Mouse (Mus musculus) layer of hippocampus, adult 11-12 months (tissue): Measurements from ENCODE around the gene Gm10375.
"Not testable (repeated sequence)": the region's sequence is repeated elsewhere in the genome, so short reads cannot be mapped to it uniquely, and the experiment has no call there.

Source experiments
- DNase-seq: peaks from one replicate; pipeline ENCODE4 v3.0.0; 2022; ENCODE audit warnings: low spot score

Gm10375 gene

DNA sequence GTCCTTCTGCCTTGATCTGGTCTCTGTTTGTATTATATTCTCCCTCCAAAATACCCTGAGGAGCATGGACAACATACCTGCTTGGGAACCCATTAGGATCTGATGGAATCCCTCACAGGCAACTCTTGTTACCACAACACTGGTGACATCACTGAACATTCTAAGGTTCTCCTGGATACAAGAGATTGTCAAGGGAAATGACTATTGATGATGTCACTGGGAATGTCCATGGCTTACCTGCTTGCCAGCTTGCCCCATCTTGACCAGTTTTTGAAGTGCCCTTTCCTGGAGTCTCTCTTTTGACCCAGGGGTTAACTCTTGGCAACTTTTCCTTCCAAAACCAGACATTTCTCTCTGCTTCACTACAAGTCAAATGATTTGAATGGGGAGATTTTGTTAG is at the start of gene Gm10375:
Gm10375 (minus strand) TSS at position 101 of the 400 bp plus-strand sequence.
- not testable (repeated sequence) for DNase-seq

GRCm38 (mm10) chr14:43579046-43579445 is 28.8 kb downstream of the Gm10375 start, which contains the start of gene Gm17654:
Gene Gm17654 (minus strand): TSS chr14:43579146.
- DNase-seq, result not testable (repeated sequence)

DNA sequence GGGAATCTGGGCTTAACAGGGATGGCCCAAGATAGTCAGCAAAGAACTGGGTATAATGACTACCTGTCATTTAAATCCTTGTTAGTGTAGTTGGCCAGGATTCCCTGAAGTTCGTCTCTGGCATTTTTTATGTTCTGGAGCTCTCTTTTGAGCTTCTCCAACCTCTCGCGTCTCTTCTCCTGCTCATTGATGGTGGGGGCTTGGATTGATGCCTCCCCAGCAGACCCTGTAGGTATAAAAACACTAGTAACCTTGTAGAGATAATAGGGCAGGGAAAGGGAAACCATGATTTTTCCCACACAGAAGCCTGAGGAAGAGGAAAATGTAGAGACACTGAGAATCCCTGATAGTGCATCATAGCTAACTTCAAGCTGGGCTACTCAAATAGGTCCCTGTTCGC is 29.8 kb downstream of the Gm10375 start:
- DNase-seq, result not testable (repeated sequence)
